Mouse (Mus musculus) ES-E14 (cell line): ENCODE results near the gene Olfml3. TPM values are rescaled to one million over a fixed set of nuclear protein-coding genes. Genes with fewer than 3 reads are reported as not detected.

Experiments used
- DNase-seq: peaks from one replicate; pipeline ENCODE4 v3.0.0-alpha.2; 2013; ENCODE audit warnings: low read depth, low spot score
- H3K27ac ChIP-seq: 2 replicates; pipeline ENCODE4 v1.5.1; 2012; ENCODE audit warnings: low read depth, mild to moderate bottlenecking, low read length, moderate library complexity, mixed read lengths; ENCODE audit not compliant: poor library complexity, insufficient read depth, severe bottlenecking
- H3K36me3 ChIP-seq: 2 replicates; pipeline ENCODE4 v1.6.1; 2012; ENCODE audit warnings: mild to moderate bottlenecking, low read length, moderate library complexity, mixed read lengths; ENCODE audit not compliant: control insufficient read depth, poor library complexity, insufficient read depth, severe bottlenecking
- H3K4me1 ChIP-seq, 2 experiments: fragments of 150-350 bp in 1 of 2; sonication (generic) in 1 of 2; 2 replicates each; pipeline ENCODE4 v1.6.1; 2012; ENCODE audit warnings: low read length in 2 of 2, mild to moderate bottlenecking in 1 of 2, mixed read lengths in 1 of 2; ENCODE audit not compliant: control insufficient read depth in 2 of 2, insufficient read depth in 2 of 2, poor library complexity in 1 of 2
- H3K4me3 ChIP-seq, 2 experiments: fragments of 150-350 bp in 1 of 2; sonication (generic) in 1 of 2; 2 replicates each; pipeline ENCODE4 v1.5.1; 2012; ENCODE audit warnings: low read length in 2 of 2, low read depth in 1 of 2, mild to moderate bottlenecking in 1 of 2, mixed read lengths in 1 of 2; ENCODE audit not compliant: insufficient read depth in 1 of 2, poor library complexity in 1 of 2, severe bottlenecking in 1 of 2
- H3K9ac ChIP-seq: 2 replicates; pipeline ENCODE4 v1.6.1; 2012; ENCODE audit warnings: low read depth, mild to moderate bottlenecking, low read length, mixed read lengths; ENCODE audit not compliant: poor library complexity, insufficient read depth, severe bottlenecking
- H3K9me3 ChIP-seq: fragments of 150-350 bp; sonication (generic); 2 replicates; pipeline ENCODE4 v1.6.1; 2012; ENCODE audit warnings: low read depth, mild to moderate bottlenecking, low read length; ENCODE audit not compliant: control insufficient read depth, insufficient read depth
- CHD2 ChIP-seq: IDR thresholded peaks from 2 replicates; pipeline ENCODE4 v1.6.1; 2014; ENCODE audit warnings: mild to moderate bottlenecking, low read depth, low read length, inconsistent platforms
- HCFC1 ChIP-seq: IDR thresholded peaks from 2 replicates; pipeline ENCODE4 v1.6.1; 2012; ENCODE audit warnings: low read length, inconsistent platforms, borderline replicate concordance; ENCODE audit not compliant: insufficient read depth
- MAFK ChIP-seq: IDR thresholded peaks from 2 replicates; pipeline ENCODE4 v1.6.1; 2014; ENCODE audit warnings: mild to moderate bottlenecking, low read depth, low read length, inconsistent platforms; ENCODE audit not compliant: insufficient read depth
- ZC3H11A ChIP-seq: IDR thresholded peaks from 2 replicates; pipeline ENCODE4 v1.6.1; 2012; ENCODE audit warnings: low read depth, mild to moderate bottlenecking, inconsistent platforms, low read length, borderline replicate concordance
- ZNF384 ChIP-seq: IDR thresholded peaks from 2 replicates; pipeline ENCODE4 v1.6.1; 2012; ENCODE audit warnings: low read depth, low read length, inconsistent platforms
- in situ Hi-C, 2 experiments: fragments of 600-800 bp; cut with MboI; formaldehyde crosslinking; loops; one replicate each; pipeline ENCODE4 v1.15.1; 2025; ENCODE audit warnings: low sequenced_read_pairs in 2 of 2, inconsistent platforms in 1 of 2; ENCODE audit not compliant: unreplicated experiment in 2 of 2
- total RNA-seq: library from RNA; depleted of rRNA; stranded (reverse); fragments of 300-350 nt; gene quantifications from 2 replicates; pipeline ENCODE4 v1.2.3, GENCODE M21; 2012; rRNA removed

Gene Olfml3
- 0.79 and 1.2 TPM in 2 replicates for total RNA-seq

DNA sequence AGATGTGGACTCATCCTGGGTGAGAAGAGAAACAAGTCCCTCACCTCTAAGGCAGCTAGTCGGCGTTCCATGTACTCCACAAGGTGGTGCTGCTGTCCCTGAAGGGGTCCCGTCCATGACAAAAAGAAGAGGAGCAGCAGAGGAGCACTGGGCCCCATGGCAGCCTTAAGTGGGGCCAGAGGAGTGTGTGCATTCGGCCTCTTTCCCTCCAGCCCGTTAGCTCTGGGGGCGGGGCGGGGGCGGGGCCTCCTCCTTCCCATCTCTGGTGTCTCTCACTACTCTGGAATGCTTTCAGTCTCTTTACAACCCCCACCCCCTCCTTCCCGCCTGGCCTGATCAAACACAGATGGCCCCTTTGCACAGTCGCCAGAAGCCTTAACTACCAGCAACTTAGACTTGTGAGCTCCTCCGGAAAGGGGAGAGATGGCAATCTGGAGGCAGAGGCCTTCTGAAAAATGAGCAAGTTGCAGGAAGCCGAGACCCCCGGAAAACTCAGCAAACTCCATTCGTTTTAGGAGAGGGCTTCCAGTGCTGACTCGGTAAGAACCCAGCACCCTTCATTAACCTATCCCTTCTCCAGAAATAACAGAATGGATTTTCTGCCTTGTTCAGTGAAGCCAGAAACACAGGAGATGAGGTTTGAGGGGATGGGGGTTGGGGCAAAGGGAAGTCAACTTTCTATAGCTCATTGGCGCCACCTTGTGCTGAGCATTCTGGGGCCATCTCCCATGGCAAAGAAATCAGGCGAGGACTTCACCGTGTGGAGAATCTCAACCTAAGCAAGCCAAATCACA, at the start of gene Olfml3:
TSS of gene Olfml3 (minus strand) at position 224 of the 794 bp plus-strand sequence.
- H3K36me3 ChIP-seq: peaks cover 3% of the 10 kb centered on the region; the same call in 1 of the 2 replicates
- H3K27ac ChIP-seq: no peak within 1 kb of the TSS
- in situ Hi-C loops: loop anchor here in 1 of 2 experiments (5.0 kb wide), 1 partner anchor 106 kb away; no protein-coding TSS in a partner anchor
- peak within 1 kb of the TSS in 1 of 2 experiments; percentile 26; a peak in 1 of 4 replicates for H3K4me3 ChIP-seq
- H3K9ac ChIP-seq: no peak within 1 kb of the TSS
- H3K4me1 ChIP-seq: peaks cover 3 to 13% of the 10 kb centered on the region in 2 experiments; a peak in 1 of 4 replicates
- no peaks in the 10 kb centered on the region for H3K9me3 ChIP-seq
- peak; percentile 76 for DNase-seq
- TF ChIP-seq ZNF384 (no peak), MAFK (no peak), ZC3H11A (peak; percentile 66; the same call in 1 of the 2 replicates), HCFC1 (no peak), CHD2 (peak; percentile 47; the same call in 1 of the 2 replicates)

- DNase-seq: no peak
- Histone ChIP-seq H3K27ac (no peak overlapping the region), H3K9ac (no peak overlapping the region), H3K9me3 (no peaks in the 10 kb centered on the region), H3K4me3 (no peak overlapping the region), H3K36me3 (no peaks in the 10 kb centered on the region), H3K4me1 (peaks cover 4 to 7% of the 10 kb centered on the region in 2 experiments)
- no peak for TF ChIP-seq HCFC1
- TF ChIP-seq ZNF384: no peak
- no peak for TF ChIP-seq CHD2
- no peak for TF ChIP-seq MAFK
- no peak for TF ChIP-seq ZC3H11A
- in situ Hi-C loops: no loop called here
Measured at GRCm38 (mm10) chr3:103787225-103787624, 49.4 kb upstream of the Olfml3 start.

DNA sequence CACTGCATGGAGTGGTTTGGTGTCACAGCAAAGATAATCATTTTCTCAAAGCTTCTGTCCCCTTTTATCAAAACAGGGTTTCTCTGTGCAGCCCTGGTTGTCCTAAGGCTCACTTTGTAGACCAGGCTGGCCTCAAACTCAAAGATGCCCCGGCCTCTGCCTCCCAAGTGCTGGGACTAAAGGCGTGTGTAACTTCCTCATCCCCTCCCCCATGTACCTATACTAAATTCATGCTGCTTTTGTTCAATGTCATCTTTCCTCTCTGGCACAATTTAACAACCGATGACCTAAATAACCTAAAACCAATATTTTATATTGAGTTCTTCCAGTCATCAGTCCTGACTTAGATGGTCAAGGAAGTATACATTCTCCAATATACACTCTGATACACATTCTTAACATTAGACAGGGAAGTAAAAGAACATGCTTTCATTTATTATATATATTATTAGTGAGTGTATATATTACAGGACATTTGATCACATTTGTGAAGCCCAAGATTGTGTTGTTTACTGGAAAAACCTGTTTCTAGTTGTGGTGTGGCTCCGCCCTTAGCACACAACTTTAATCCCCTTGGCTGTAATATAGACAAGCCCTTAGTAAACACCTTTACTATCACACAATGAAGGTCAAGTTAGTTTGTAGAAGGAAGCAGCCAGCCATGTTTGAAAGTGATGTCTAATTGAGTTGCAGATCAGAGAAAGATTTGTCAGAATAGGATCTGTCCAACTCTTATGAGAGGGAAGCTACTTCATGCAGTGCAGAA, 45.2 kb upstream of the Olfml3 start:
- in situ Hi-C loops: no loop called here
- Histone ChIP-seq H3K9me3 (no peaks in the 10 kb centered on the region), H3K36me3 (no peaks in the 10 kb centered on the region), H3K27ac (no peak overlapping the region), H3K4me1 (peaks cover 2% of the 10 kb centered on the region in 2 experiments; a peak in 3 of 4 replicates), H3K4me3 (no peak overlapping the region), H3K9ac (no peak overlapping the region)
- TF ChIP-seq MAFK: no peak
- DNase-seq: no peak

DNA sequence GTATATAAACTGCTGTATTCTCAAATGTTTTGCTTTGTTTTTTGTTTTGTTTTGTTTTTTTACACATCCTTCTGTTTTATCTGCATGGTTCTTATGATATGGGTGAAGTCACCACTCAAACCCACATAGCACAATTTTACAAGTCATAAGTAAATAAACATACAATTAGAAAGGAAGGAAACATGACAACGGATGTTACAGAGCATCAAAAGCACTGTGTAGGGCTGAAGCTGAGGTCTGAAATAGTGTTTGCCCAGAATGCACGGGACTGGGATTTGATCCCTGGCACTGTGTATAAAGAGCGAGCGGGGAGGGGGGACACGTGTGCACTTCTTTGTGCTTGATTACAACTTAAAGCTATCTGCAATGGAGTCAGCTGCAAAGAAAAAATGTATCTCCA, 43.0 kb upstream of the Olfml3 start:
- no peak for TF ChIP-seq CHD2
- TF ChIP-seq ZNF384: no peak
- no peak for TF ChIP-seq HCFC1
- no peak for TF ChIP-seq ZC3H11A
- no peak for TF ChIP-seq MAFK
- Histone ChIP-seq H3K27ac (no peak overlapping the region), H3K4me3 (no peak overlapping the region), H3K9me3 (no peaks in the 10 kb centered on the region), H3K4me1 (no peaks in the 10 kb centered on the region; a peak in 2 of 4 replicates), H3K9ac (no peak overlapping the region), H3K36me3 (peaks cover 2% of the 10 kb centered on the region; the same call in 1 of the 2 replicates)
- in situ Hi-C loops: no loop called here
- DNase-seq: no peak
